In genomic region chr4:153479144-153479543, GRCm38 (mm10) we compare ENCODE assay signal across 9 mouse cellular contexts. TPM values are rescaled to one million over a fixed set of nuclear protein-coding genes. Genes with fewer than 3 reads are reported as not detected.
DNase-seq lines count a peak whose midpoint lies in the region; ATAC-seq lines count a peak whose summit lies in the region.
"Had no signal": no experiment of that assay in that cellular context is flagged by ENCODE, and none has a peak within 500 bp of the region (broad histone marks: within the 10 kb centered on the region; RNA-seq: fewer than 3 reads in every experiment).

No protein-coding gene starts in this region.

- no peak for DNase-seq in kidney, postnatal 14 days
- no peak for DNase-seq in forebrain, embryonic 11.5 days (ENCODE audit: low spot score)
- DNase-seq in neural tube, embryonic 11.5 days (ENCODE audit: low spot score), result peak; percentile 45
- no peak for DNase-seq in urinary bladder, adult 2 months (ENCODE audit: low spot score)
- DNase-seq in urinary bladder, postnatal 10 days (ENCODE audit: low spot score), result no peak
- DNase-seq in cerebellum, adult 11-12 months, result no peak

- 34% methylated on average over 8 of the region's 8 CpGs for WGBS in kidney, embryonic 15.5 days
- WGBS in forebrain, embryonic 11.5 days, result 6% methylated on average over 8 of the region's 8 CpGs
- 16% methylated on average over 8 of the region's 8 CpGs for WGBS in hindbrain, embryonic 16.5 days
- 24% methylated on average over 8 of the region's 8 CpGs for WGBS in neural tube, embryonic 11.5 days

- no peaks in the 10 kb centered on the region for H3K9me3 ChIP-seq in kidney, embryonic 15.5 days (replicated peaks)
- H3K9me3 ChIP-seq in forebrain, embryonic 11.5 days (ENCODE audit: control insufficient read depth, low read length), result no peaks in the 10 kb centered on the region
- H3K9me3 ChIP-seq in hindbrain, embryonic 16.5 days (ENCODE audit: control insufficient read depth, low read length), result no peaks in the 10 kb centered on the region
- H3K9me3 ChIP-seq in neural tube, embryonic 11.5 days (ENCODE audit: control insufficient read depth, low read length), result no peaks in the 10 kb centered on the region
- H3K9me3 ChIP-seq: limb, embryonic 15.5 days had no signal

- H3K36me3 ChIP-seq in kidney, embryonic 15.5 days, result no peaks in the 10 kb centered on the region
- no peaks in the 10 kb centered on the region for H3K36me3 ChIP-seq in forebrain, embryonic 11.5 days (ENCODE audit: control insufficient read depth, insufficient read depth, low read length)
- H3K36me3 ChIP-seq in hindbrain, embryonic 16.5 days (ENCODE audit: control insufficient read depth, insufficient read depth, low read length), result no peaks in the 10 kb centered on the region
- no peaks in the 10 kb centered on the region for H3K36me3 ChIP-seq in neural tube, embryonic 11.5 days (ENCODE audit: control insufficient read depth, insufficient read depth, low read length)
- H3K36me3 ChIP-seq: limb, embryonic 15.5 days had no signal

- no peak overlapping the region for H3K27ac ChIP-seq in kidney, embryonic 15.5 days
- H3K27ac ChIP-seq in forebrain, embryonic 11.5 days (ENCODE audit: low read depth, low read length), result no peak overlapping the region
- peak overlapping the region; percentile 70 for H3K27ac ChIP-seq in hindbrain, embryonic 16.5 days (ENCODE audit: low read depth, low read length)
- H3K27ac ChIP-seq in neural tube, embryonic 11.5 days (ENCODE audit: low read depth, low read length), result peak overlapping the region; percentile 68; the same call in 1 of the 2 replicates
- H3K27ac ChIP-seq: limb, embryonic 15.5 days had no signal

- ATAC-seq in kidney, embryonic 15.5 days (replicated peaks; ENCODE audit: low FRiP score), result no peak
- ATAC-seq in forebrain, embryonic 11.5 days (replicated peaks; ENCODE audit: low FRiP score), result no peak
- no peak for ATAC-seq in hindbrain, embryonic 16.5 days
- ATAC-seq in neural tube, embryonic 11.5 days (ENCODE audit: insufficient read depth, low FRiP score, low TSS enrichment), result no peak

- 0 out of 2 replicates have a peak overlapping the region, but pooled peaks have one; percentile 2 for H3K4me3 ChIP-seq in kidney, embryonic 15.5 days (replicated peaks)
- H3K4me3 ChIP-seq in forebrain, embryonic 11.5 days (ENCODE audit: low read depth, low read length), result no peak overlapping the region
- H3K4me3 ChIP-seq in hindbrain, embryonic 16.5 days (ENCODE audit: low read length), result peak overlapping the region; percentile 74
- H3K4me3 ChIP-seq in neural tube, embryonic 11.5 days (ENCODE audit: low read depth, low read length), result 0 out of 2 replicates have a peak overlapping the region, but pooled peaks have one; percentile 6
- H3K4me3 ChIP-seq: limb, embryonic 15.5 days had no signal

- H3K9ac ChIP-seq in kidney, embryonic 15.5 days, result no peak overlapping the region
- 0 out of 2 replicates have a peak overlapping the region, but pooled peaks have one; percentile 16 for H3K9ac ChIP-seq in forebrain, embryonic 11.5 days (ENCODE audit: low read length)
- H3K9ac ChIP-seq in hindbrain, embryonic 16.5 days (ENCODE audit: low read depth, low read length), result peak overlapping the region; percentile 59
- peak overlapping the region; percentile 2 for H3K9ac ChIP-seq in neural tube, embryonic 11.5 days (ENCODE audit: low read length)
- H3K9ac ChIP-seq: limb, embryonic 15.5 days had no signal

- H3K27me3 ChIP-seq in kidney, embryonic 15.5 days, result peaks cover 70% of the 10 kb centered on the region
- peaks cover 39% of the 10 kb centered on the region for H3K27me3 ChIP-seq in forebrain, embryonic 11.5 days (ENCODE audit: control insufficient read depth, insufficient read depth, low read length)
- no peaks in the 10 kb centered on the region for H3K27me3 ChIP-seq in hindbrain, embryonic 16.5 days (replicated peaks; ENCODE audit: control insufficient read depth, insufficient read depth, low read length)
- peaks cover 28% of the 10 kb centered on the region for H3K27me3 ChIP-seq in neural tube, embryonic 11.5 days (ENCODE audit: control insufficient read depth, insufficient read depth, low read length)

- H3K4me2 ChIP-seq in kidney, embryonic 15.5 days, result peak overlapping the region; percentile 85; the same call in 1 of the 2 replicates
- H3K4me2 ChIP-seq in forebrain, embryonic 11.5 days (ENCODE audit: low read depth, low read length, severe bottlenecking), result peak overlapping the region; percentile 21; the same call in 1 of the 2 replicates
- H3K4me2 ChIP-seq in hindbrain, embryonic 16.5 days (ENCODE audit: low read length), result peak overlapping the region; percentile 87
- H3K4me2 ChIP-seq in neural tube, embryonic 11.5 days (ENCODE audit: low read depth), result peak overlapping the region; percentile 95
- H3K4me2 ChIP-seq: limb, embryonic 15.5 days had no signal

- peaks cover 36% of the 10 kb centered on the region for H3K4me1 ChIP-seq in kidney, embryonic 15.5 days
- peaks cover 27% of the 10 kb centered on the region for H3K4me1 ChIP-seq in forebrain, embryonic 11.5 days (replicated peaks; ENCODE audit: control insufficient read depth, insufficient read depth, low read length)
- H3K4me1 ChIP-seq in hindbrain, embryonic 16.5 days (ENCODE audit: control insufficient read depth, insufficient read depth, low read depth, low read length), result peaks cover 55% of the 10 kb centered on the region
- peaks cover 34% of the 10 kb centered on the region for H3K4me1 ChIP-seq in neural tube, embryonic 11.5 days (ENCODE audit: control insufficient read depth, insufficient read depth, low read length)

RNA-seq across cellular contexts. Expression of gene Ajap1, which starts 3.5 kb away (rescaled TPM):
- polyA plus RNA-seq in kidney, embryonic 15.5 days (2015; fragmentation: Nextera tagmentation; extraction: Ambion mirVana), result 2.1 and 2.6 TPM in 2 replicates
- 1.5 TPM in 2 replicates for polyA plus RNA-seq in forebrain, embryonic 11.5 days (2014; fragmentation: Nextera tagmentation; extraction: Ambion mirVana)
- 14.3 and 15.0 TPM in 2 replicates for polyA plus RNA-seq in hindbrain, embryonic 16.5 days (2015; fragmentation: Nextera tagmentation; extraction: Ambion mirVana)
- 3.3 and 5.0 TPM in 2 replicates for polyA plus RNA-seq in neural tube, embryonic 11.5 days (2014; fragmentation: Nextera tagmentation; extraction: Ambion mirVana)
- polyA plus RNA-seq in urinary bladder, adult 2 months (2012; rRNA removed), result 0.32 and 0.37 TPM in 2 replicates

Comparison
In these comparisons a context has a peak if more than half of its experiments do, and no peak if none do; other contexts are left out.
1. H3K27ac ChIP-seq: peak in hindbrain, embryonic 16.5 days (single experiment) and neural tube, embryonic 11.5 days (single experiment); none in kidney, embryonic 15.5 days (single experiment) and forebrain, embryonic 11.5 days (single experiment).
2. H3K4me2 ChIP-seq: peak in every context shown above with its lines; median percentile 95 in neural tube, embryonic 11.5 days; 87 in hindbrain, embryonic 16.5 days; 85 in kidney, embryonic 15.5 days; 21 in forebrain, embryonic 11.5 days.